Mouse (Mus musculus) forebrain, embryonic 16.5 days (tissue): ENCODE measurements around the gene Stat3. TPM values are rescaled to one million over a fixed set of nuclear protein-coding genes. Genes with fewer than 3 reads are reported as not detected.

Source experiments
- ATAC-seq: fragments of 200-750 bp; cut with Nextera tagmentation; 2 replicates; pipeline ENCODE4 v1.8.0; 2017; ENCODE audit warnings: mild to moderate bottlenecking, moderate library complexity
- H3K27ac ChIP-seq: fragments of 300-500 bp; sonication (generic); 2 replicates; pipeline ENCODE4 v1.5.1; 2014; ENCODE audit warnings: low read length, control low read depth
- H3K27me3 ChIP-seq: fragments of 300-500 bp; sonication (generic); replicated peaks from 2 replicates; pipeline ENCODE4 v1.6.1; 2014; ENCODE audit warnings: low read length; ENCODE audit not compliant: control insufficient read depth, insufficient read depth
- H3K36me3 ChIP-seq: fragments of 300-500 bp; sonication (generic); 2 replicates; pipeline ENCODE4 v1.6.1; 2014; ENCODE audit not compliant: control insufficient read depth, insufficient read depth
- H3K4me1 ChIP-seq: fragments of 300-500 bp; sonication (generic); replicated peaks from 2 replicates; pipeline ENCODE4 v1.6.1; 2014; ENCODE audit warnings: low read length; ENCODE audit not compliant: control insufficient read depth, insufficient read depth
- H3K4me2 ChIP-seq: fragments of 300-500 bp; sonication (generic); 2 replicates; pipeline ENCODE4 v1.6.1; 2014; ENCODE audit warnings: mild to moderate bottlenecking, low read length, control low read depth
- H3K4me3 ChIP-seq: fragments of 300-500 bp; sonication (generic); replicated peaks from 2 replicates; pipeline ENCODE4 v1.5.1; 2014; ENCODE audit warnings: mild to moderate bottlenecking, low read length, control low read depth
- H3K9ac ChIP-seq: fragments of 300-500 bp; sonication (generic); replicated peaks from 2 replicates; pipeline ENCODE4 v1.6.1; 2014; ENCODE audit warnings: low read depth, low read length, control low read depth
- H3K9me3 ChIP-seq: fragments of 300-500 bp; sonication (generic); 2 replicates; pipeline ENCODE4 v1.6.1; 2016; ENCODE audit warnings: low read length; ENCODE audit not compliant: control insufficient read depth
- WGBS: fragments of 180-500 bp; shearing (Covaris S2); extraction: QIAGEN DNeasy Blood & Tissue Kit; methylation state at CpG from one replicate; pipeline ENCODE4 v1.1.7; 2014; 5-methylcytosine and 5-hydroxymethylcytosine counted together
- polyA plus RNA-seq: library from polyadenylated mRNA; unstranded; fragments of >200 nt; fragmentation: Nextera tagmentation; extraction: Ambion mirVana; gene quantifications from 2 replicates; pipeline ENCODE4 v1.2.1, GENCODE M21; 2015

Stat3 gene
- polyA plus RNA-seq, 1 experiment from 2014 or later: 31.5 TPM

- H3K27ac ChIP-seq: no peak within 1 kb of the TSS
- H3K4me1 ChIP-seq: peaks cover 6% of the 10 kb centered on the region; the same call in 1 of the 2 replicates
- 47% methylated on average over 9 of the region's 9 CpGs for WGBS
- peak within 1 kb of the TSS; percentile 30; the same call in 1 of the 2 replicates for H3K9ac ChIP-seq
- H3K27me3 ChIP-seq: peaks cover 61% of the 10 kb centered on the region
- ATAC-seq: no peak; the same call in 1 of the 2 replicates
- peak within 1 kb of the TSS; percentile 53 for H3K4me2 ChIP-seq
- H3K4me3 ChIP-seq: peak within 1 kb of the TSS; percentile 40
- H3K36me3 ChIP-seq: no peaks in the 10 kb centered on the region
- no peaks in the 10 kb centered on the region for H3K9me3 ChIP-seq
Measured at GRCm38 (mm10) chr11:100858935-100859578, 80.3 kb downstream of the Stat3 start, which contains the start of gene Stat5a. Stat5a (plus strand) TSS chr11:100859351.

DNA sequence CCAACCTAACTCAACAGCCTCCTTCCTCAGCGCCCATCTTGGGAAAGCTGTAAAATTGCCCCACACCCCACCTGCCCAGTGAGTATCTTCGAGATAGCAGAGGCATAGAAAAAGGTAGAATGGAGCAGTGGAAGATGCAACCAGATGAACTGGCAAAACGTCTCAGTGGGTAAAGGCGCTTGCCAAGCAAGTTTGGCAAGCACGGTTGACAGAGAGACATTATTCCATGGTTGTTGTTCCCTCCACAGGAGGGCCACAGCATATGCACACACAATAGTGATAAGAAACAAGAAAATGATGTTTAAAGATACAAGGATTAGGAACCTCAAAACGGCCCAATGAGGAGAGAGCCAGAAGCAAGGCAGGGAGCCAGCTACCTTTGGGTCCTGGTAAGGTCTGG is 81.4 kb downstream of the Stat3 start:
- WGBS: 57% methylated on average over 6 of the region's 6 CpGs
- Histone ChIP-seq H3K36me3 (no peaks in the 10 kb centered on the region), H3K27me3 (peaks cover 59% of the 10 kb centered on the region), H3K27ac (no peak overlapping the region), H3K9me3 (no peaks in the 10 kb centered on the region), H3K4me3 (no peak overlapping the region), H3K9ac (no peak overlapping the region), H3K4me2 (no peak overlapping the region), H3K4me1 (peaks cover 6% of the 10 kb centered on the region; the same call in 1 of the 2 replicates)
- ATAC-seq: no peak

DNA sequence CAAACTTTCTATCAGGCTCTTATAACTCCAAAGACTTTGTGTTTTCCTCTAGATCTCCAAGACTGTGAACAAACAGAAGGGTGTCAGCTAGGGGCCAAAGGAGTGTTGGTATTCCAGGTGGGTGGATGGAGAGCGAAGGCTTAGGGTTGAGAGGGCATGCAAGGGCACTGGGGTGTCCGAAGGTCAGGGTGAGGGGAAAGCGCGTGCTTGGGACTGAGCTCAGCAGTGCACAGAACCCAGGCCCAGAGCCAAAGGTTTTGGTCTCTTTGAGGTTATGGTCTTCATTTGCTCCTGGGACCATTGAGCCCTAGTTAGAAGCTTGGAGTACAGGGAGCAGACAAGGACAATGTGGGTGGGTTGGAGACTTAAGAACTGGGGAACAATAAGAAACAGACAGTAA is 84.2 kb downstream of the Stat3 start:
- Histone ChIP-seq H3K27ac (no peak overlapping the region), H3K27me3 (peaks cover 47% of the 10 kb centered on the region)
- no peak for ATAC-seq

DNA sequence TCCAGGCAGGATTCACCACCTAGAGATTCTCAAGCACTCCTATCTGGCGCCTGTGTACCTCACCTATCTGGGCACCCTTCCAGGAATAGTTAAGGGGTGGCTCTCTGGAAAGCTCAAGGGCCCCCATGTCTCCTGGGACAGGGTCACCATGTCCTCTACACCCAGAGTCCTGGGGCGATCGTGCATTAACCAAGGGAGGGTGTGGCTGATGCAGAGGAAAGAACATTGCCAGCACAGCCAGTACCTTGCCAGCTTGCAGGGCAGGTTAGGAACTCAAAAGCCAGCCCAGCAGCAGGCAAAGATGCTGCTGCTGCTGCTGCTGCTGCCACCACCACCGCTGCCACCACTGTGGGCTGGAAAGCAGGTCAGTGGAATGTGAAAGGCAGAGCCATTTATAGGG is 85.1 kb downstream of the Stat3 start:
- Histone ChIP-seq H3K4me1 (peaks cover 15% of the 10 kb centered on the region), H3K4me3 (no peak overlapping the region), H3K4me2 (no peak overlapping the region), H3K9me3 (no peaks in the 10 kb centered on the region), H3K9ac (no peak overlapping the region), H3K27ac (no peak overlapping the region), H3K27me3 (peaks cover 41% of the 10 kb centered on the region), H3K36me3 (no peaks in the 10 kb centered on the region)
- no peak for ATAC-seq
- 57% methylated on average over 4 of the region's 4 CpGs for WGBS

More for the DNA sequence above, 84.2 kb downstream of the Stat3 start:
- H3K4me1 ChIP-seq: peaks cover 9% of the 10 kb centered on the region
- H3K4me2 ChIP-seq: no peak overlapping the region
- no peaks in the 10 kb centered on the region for H3K36me3 ChIP-seq
- no peak overlapping the region for H3K4me3 ChIP-seq
- WGBS: 91% methylated on average over 4 of the region's 4 CpGs
- no peak overlapping the region for H3K9ac ChIP-seq
- H3K9me3 ChIP-seq: no peaks in the 10 kb centered on the region

- no peak overlapping the region for H3K4me2 ChIP-seq
- 86% methylated on average over 5 of the region's 5 CpGs for WGBS
- H3K27me3 ChIP-seq: peaks cover 30% of the 10 kb centered on the region
- no peaks in the 10 kb centered on the region for H3K9me3 ChIP-seq
- no peak overlapping the region for H3K27ac ChIP-seq
- ATAC-seq: no peak
- H3K4me1 ChIP-seq: peaks cover 20% of the 10 kb centered on the region
- H3K9ac ChIP-seq: no peak overlapping the region
- H3K4me3 ChIP-seq: no peak overlapping the region
- no peaks in the 10 kb centered on the region for H3K36me3 ChIP-seq
Measured at GRCm38 (mm10) chr11:100853018-100853417, 86.3 kb downstream of the Stat3 start.

DNA sequence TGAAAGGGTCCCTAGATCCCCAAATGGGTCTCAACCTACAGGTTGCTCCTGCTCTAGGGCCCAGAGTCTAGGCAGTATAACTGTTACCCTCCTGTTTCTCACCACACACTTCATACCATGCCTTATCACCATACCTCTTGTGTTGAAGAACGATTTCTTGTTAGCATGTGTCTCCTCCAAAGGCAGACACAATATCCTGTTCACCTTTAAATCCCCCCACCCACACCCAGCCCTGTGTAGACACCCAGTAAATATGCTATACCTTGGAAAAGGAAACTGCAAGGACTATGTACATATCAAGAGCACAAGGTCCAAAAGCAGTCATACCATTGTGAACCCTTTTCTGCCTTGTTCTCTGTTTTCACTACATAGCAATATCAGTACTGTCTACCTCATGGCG is 87.3 kb downstream of the Stat3 start:
- Histone ChIP-seq H3K27me3 (peaks cover 30% of the 10 kb centered on the region), H3K9ac (no peak overlapping the region), H3K9me3 (no peaks in the 10 kb centered on the region), H3K4me3 (no peak overlapping the region), H3K4me1 (peaks cover 20% of the 10 kb centered on the region), H3K27ac (no peak overlapping the region), H3K4me2 (no peak overlapping the region), H3K36me3 (no peaks in the 10 kb centered on the region)
- ATAC-seq: no peak
- 95% methylated on average over 2 of the region's 2 CpGs for WGBS

DNA sequence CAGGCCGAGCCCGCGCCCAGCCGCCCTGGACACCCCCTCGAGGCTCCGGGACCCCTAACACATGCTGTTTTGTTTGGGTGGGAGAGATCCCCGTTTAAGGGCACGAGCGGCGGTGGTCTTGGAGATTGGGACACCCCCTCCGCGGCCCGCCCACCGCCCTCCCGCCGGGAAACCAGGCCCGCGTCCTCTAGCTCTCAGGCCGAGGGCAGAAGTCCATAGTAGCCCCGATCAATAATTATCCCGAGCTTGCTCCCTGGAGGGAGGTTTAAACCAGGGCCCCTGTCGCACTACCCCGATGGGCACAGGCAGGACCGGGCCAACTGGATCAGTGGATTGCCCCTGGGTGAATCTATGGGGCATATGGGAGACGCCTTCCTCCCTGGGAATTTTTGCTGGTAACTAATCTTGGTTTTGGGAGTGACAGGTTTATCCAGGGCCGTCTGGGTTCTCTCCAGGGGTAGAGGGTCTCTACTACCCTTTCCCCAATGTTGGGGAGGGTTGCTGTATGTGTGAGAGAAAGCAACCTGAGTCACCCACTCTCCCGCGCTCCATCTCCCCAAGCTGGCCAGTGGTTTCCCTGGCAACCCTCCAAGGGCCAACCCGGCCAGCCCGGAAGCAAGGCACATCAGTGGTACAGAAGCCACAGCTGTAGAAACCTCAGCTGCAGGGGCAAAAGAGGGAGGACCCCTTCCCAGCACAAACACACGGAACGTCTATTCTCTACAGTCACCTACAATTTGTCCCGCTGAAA is 88.4 kb downstream of the Stat3 start:
- peak overlapping the region; percentile 82 for H3K4me3 ChIP-seq
- peaks cover 24% of the 10 kb centered on the region for H3K27me3 ChIP-seq
- H3K9me3 ChIP-seq: no peaks in the 10 kb centered on the region
- peak overlapping the region; percentile 88 for H3K4me2 ChIP-seq
- H3K36me3 ChIP-seq: no peaks in the 10 kb centered on the region
- peak; percentile 39 for ATAC-seq
- under 1% methylated on average over 31 of the region's 33 CpGs for WGBS
- peaks cover 20% of the 10 kb centered on the region for H3K4me1 ChIP-seq
- H3K9ac ChIP-seq: peak overlapping the region; percentile 88
- H3K27ac ChIP-seq: peak overlapping the region; percentile 58

- H3K27ac ChIP-seq: peak within 1 kb of the TSS; percentile 58
- WGBS: 1% methylated on average over 65 of the region's 104 CpGs
- peak within 1 kb of the TSS; percentile 82 for H3K4me3 ChIP-seq
- peaks cover 20% of the 10 kb centered on the region for H3K27me3 ChIP-seq
- H3K9ac ChIP-seq: peak within 1 kb of the TSS; percentile 88
- peaks cover 20% of the 10 kb centered on the region for H3K4me1 ChIP-seq
- ATAC-seq: peak; percentile 81
- H3K36me3 ChIP-seq: no peaks in the 10 kb centered on the region
- peak within 1 kb of the TSS; percentile 88 for H3K4me2 ChIP-seq
- no peaks in the 10 kb centered on the region for H3K9me3 ChIP-seq
Measured at GRCm38 (mm10) chr11:100850038-100850777, 89.1 kb downstream of the Stat3 start, which contains the start of gene Stat5b. Stat5b (minus strand) TSS chr11:100850724.
